Mouse (Mus musculus): ENCODE data around the gene Pacrg. TPM values are rescaled to one million over a fixed set of nuclear protein-coding genes. Genes with fewer than 3 reads are reported as not detected.

Gene Pacrg
- polyA plus RNA-seq, 1 experiment from 2014 or later, result 1.0 TPM

- Histone ChIP-seq H3K27ac (no peak overlapping the region), H3K9me3 (no peaks in the 10 kb centered on the region), H3K36me3 (no peaks in the 10 kb centered on the region), H3K4me1 (no peaks in the 10 kb centered on the region), H3K4me2 (no peak overlapping the region), H3K4me3 (replicated peaks) (no peak overlapping the region), H3K9ac (no peak overlapping the region), H3K27me3 (replicated peaks) (no peaks in the 10 kb centered on the region)
- ATAC-seq (ENCODE audit: insufficient read depth, low FRiP score, low read depth), result no peak
- 80% methylated on average over 6 of the region's 6 CpGs for WGBS
These were observed 341.0 kb downstream of the Pacrg start for GRCm38 (mm10) chr17:10498935-10499655.

- ATAC-seq (ENCODE audit: insufficient read depth, low FRiP score, low read depth), result no peak
- WGBS, result 37% methylated on average over 4 of the region's 4 CpGs
- no peaks in the 10 kb centered on the region for H3K27me3 ChIP-seq (replicated peaks)
These were observed 342.2 kb downstream of the Pacrg start for GRCm38 (mm10) chr17:10497781-10498420.

GRCm38 (mm10) chr17:10496066-10496465 lies 344.0 kb downstream of the Pacrg start:
- Histone ChIP-seq H3K36me3 (no peaks in the 10 kb centered on the region), H3K27me3 (replicated peaks) (no peaks in the 10 kb centered on the region), H3K9ac (no peak overlapping the region), H3K4me3 (replicated peaks) (no peak overlapping the region), H3K4me2 (no peak overlapping the region), H3K27ac (no peak overlapping the region), H3K4me1 (0 out of 2 replicates have a peak, but pooled peaks cover 5% of the 10 kb centered on the region), H3K9me3 (no peaks in the 10 kb centered on the region)
- ATAC-seq (ENCODE audit: insufficient read depth, low FRiP score, low read depth), result no peak
- 64% methylated on average over 8 of the region's 8 CpGs for whole genome bisulfite sequencing

More at GRCm38 (mm10) chr17:10497781-10498420, 342.2 kb downstream of the Pacrg start:
- Histone ChIP-seq H3K4me3 (replicated peaks) (no peak overlapping the region), H3K27ac (no peak overlapping the region), H3K9me3 (no peaks in the 10 kb centered on the region), H3K9ac (no peak overlapping the region), H3K4me1 (no peaks in the 10 kb centered on the region), H3K36me3 (no peaks in the 10 kb centered on the region), H3K4me2 (no peak overlapping the region)

GRCm38 (mm10) chr17:10495588-10495987 lies 344.5 kb downstream of the Pacrg start:
- Histone ChIP-seq H3K4me2 (no peak overlapping the region), H3K4me3 (replicated peaks) (no peak overlapping the region), H3K4me1 (0 out of 2 replicates have a peak, but pooled peaks cover 5% of the 10 kb centered on the region), H3K9me3 (no peaks in the 10 kb centered on the region), H3K27me3 (replicated peaks) (no peaks in the 10 kb centered on the region), H3K36me3 (no peaks in the 10 kb centered on the region), H3K27ac (no peak overlapping the region), H3K9ac (no peak overlapping the region)
- WGBS, result 52% methylated on average over 8 of the region's 8 CpGs
- no peak for ATAC-seq (ENCODE audit: insufficient read depth, low FRiP score, low read depth)

GRCm38 (mm10) chr17:10493124-10493523 lies 347.0 kb downstream of the Pacrg start:
- no peak; the same call in 1 of the 2 replicates for ATAC-seq (ENCODE audit: insufficient read depth, low FRiP score, low read depth)
- Histone ChIP-seq H3K9ac (no peak overlapping the region), H3K27ac (no peak overlapping the region), H3K36me3 (no peaks in the 10 kb centered on the region), H3K9me3 (no peaks in the 10 kb centered on the region), H3K4me1 (0 out of 2 replicates have a peak, but pooled peaks cover 5% of the 10 kb centered on the region), H3K4me3 (replicated peaks) (no peak overlapping the region), H3K27me3 (replicated peaks) (no peaks in the 10 kb centered on the region), H3K4me2 (no peak overlapping the region)
- 31% methylated on average over 3 of the region's 3 CpGs for WGBS

GRCm38 (mm10) chr17:10490374-10491169 lies 349.5 kb downstream of the Pacrg start:
- no peak for ATAC-seq (ENCODE audit: insufficient read depth, low FRiP score, low read depth)
- 64% methylated on average over 8 of the region's 8 CpGs for WGBS
- Histone ChIP-seq H3K4me2 (no peak overlapping the region), H3K36me3 (no peaks in the 10 kb centered on the region), H3K4me3 (replicated peaks) (no peak overlapping the region), H3K27ac (no peak overlapping the region), H3K27me3 (replicated peaks) (no peaks in the 10 kb centered on the region), H3K9me3 (no peaks in the 10 kb centered on the region), H3K9ac (no peak overlapping the region), H3K4me1 (0 out of 2 replicates have a peak, but pooled peaks cover 5% of the 10 kb centered on the region)

GRCm38 (mm10) chr17:10488873-10489272 lies 351.2 kb downstream of the Pacrg start:
- Histone ChIP-seq H3K9me3 (no peaks in the 10 kb centered on the region), H3K4me1 (0 out of 2 replicates have a peak, but pooled peaks cover 5% of the 10 kb centered on the region), H3K27ac (no peak overlapping the region), H3K4me2 (no peak overlapping the region), H3K27me3 (replicated peaks) (no peaks in the 10 kb centered on the region), H3K9ac (no peak overlapping the region), H3K36me3 (no peaks in the 10 kb centered on the region), H3K4me3 (replicated peaks) (no peak overlapping the region)
- WGBS, result 67% methylated on average over 2 of the region's 2 CpGs
- ATAC-seq (ENCODE audit: insufficient read depth, low FRiP score, low read depth), result no peak

- Histone ChIP-seq H3K27ac (no peak overlapping the region), H3K36me3 (no peaks in the 10 kb centered on the region), H3K27me3 (replicated peaks) (no peaks in the 10 kb centered on the region), H3K4me3 (replicated peaks) (no peak overlapping the region), H3K4me2 (no peak overlapping the region), H3K9ac (no peak overlapping the region), H3K9me3 (no peaks in the 10 kb centered on the region), H3K4me1 (no peaks in the 10 kb centered on the region)
- 68% methylated on average over 6 of the region's 6 CpGs for WGBS
- no peak for ATAC-seq (ENCODE audit: insufficient read depth, low FRiP score, low read depth)
These were observed 356.1 kb downstream of the Pacrg start for GRCm38 (mm10) chr17:10483945-10484546.

- no peak overlapping the region for H3K27ac ChIP-seq
- ATAC-seq (ENCODE audit: insufficient read depth, low FRiP score, low read depth), result no peak
- no peak overlapping the region for H3K4me2 ChIP-seq
- H3K4me3 ChIP-seq (replicated peaks), result no peak overlapping the region
- H3K27me3 ChIP-seq (replicated peaks), result no peaks in the 10 kb centered on the region
- H3K9me3 ChIP-seq, result no peaks in the 10 kb centered on the region
- no peaks in the 10 kb centered on the region for H3K36me3 ChIP-seq
- 87% methylated on average over 1 of the region's 1 CpGs for WGBS
- no peaks in the 10 kb centered on the region for H3K4me1 ChIP-seq
- no peak overlapping the region for H3K9ac ChIP-seq
These were observed 359.0 kb downstream of the Pacrg start for GRCm38 (mm10) chr17:10481081-10481480.

GRCm38 (mm10) chr17:10479020-10479707 lies 360.9 kb downstream of the Pacrg start:
- Histone ChIP-seq H3K9ac (no peak overlapping the region), H3K36me3 (no peaks in the 10 kb centered on the region), H3K4me1 (no peaks in the 10 kb centered on the region), H3K4me3 (replicated peaks) (no peak overlapping the region), H3K27ac (no peak overlapping the region; the same call in 1 of the 2 replicates), H3K27me3 (replicated peaks) (no peaks in the 10 kb centered on the region), H3K4me2 (no peak overlapping the region), H3K9me3 (no peaks in the 10 kb centered on the region)
- WGBS, result 50% methylated on average over 17 of the region's 17 CpGs
- no peak; the same call in 1 of the 2 replicates for ATAC-seq (ENCODE audit: insufficient read depth, low FRiP score, low read depth)

- Histone ChIP-seq H3K27me3 (replicated peaks) (no peaks in the 10 kb centered on the region), H3K4me3 (replicated peaks) (no peak overlapping the region), H3K9ac (no peak overlapping the region), H3K27ac (no peak overlapping the region; the same call in 1 of the 2 replicates), H3K36me3 (no peaks in the 10 kb centered on the region), H3K4me2 (no peak overlapping the region), H3K9me3 (no peaks in the 10 kb centered on the region), H3K4me1 (no peaks in the 10 kb centered on the region)
- ATAC-seq (ENCODE audit: insufficient read depth, low FRiP score, low read depth), result no peak
- WGBS, result 49% methylated on average over 3 of the region's 3 CpGs
These were observed 361.7 kb downstream of the Pacrg start for GRCm38 (mm10) chr17:10478377-10478776.

All from stomach, embryonic 15.5 days (tissue).